Mouse (Mus musculus): ENCODE results near the gene Olfr329-ps. TPM values are rescaled to one million over a fixed set of nuclear protein-coding genes. Genes with fewer than 3 reads are reported as not detected.

Gene Olfr329-ps
- total RNA-seq (2023): not detected

DNA sequence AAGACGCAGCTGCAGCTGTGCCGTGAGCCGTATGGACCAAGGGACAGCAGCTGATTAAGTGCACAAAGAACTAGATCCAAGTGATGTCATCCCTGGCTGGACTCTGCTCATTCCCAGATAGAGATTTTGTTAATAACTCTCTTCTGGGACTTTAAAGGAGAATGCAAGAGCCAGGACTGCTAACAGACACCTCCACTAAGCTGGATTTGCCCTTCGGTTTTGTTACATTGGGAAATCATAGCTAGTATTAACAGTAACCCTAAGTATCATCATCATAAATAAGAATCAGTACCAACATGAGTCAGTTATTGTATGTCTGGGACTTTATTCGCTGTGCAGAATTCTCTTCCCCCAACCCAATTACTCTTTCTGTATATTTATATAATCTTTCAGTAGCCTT, at the start of gene Olfr329-ps:
Gene Olfr329-ps (minus strand): TSS at position 101 of the 400 bp plus-strand sequence.

GRCm38 (mm10) chr11:58594814-58595213, 48.6 kb upstream of the Olfr329-ps start, which contains the start of gene Olfr324:
Gene Olfr324 (plus strand): TSS chr11:58595114.

GRCm38 (mm10) chr11:58577430-58577829, 31.2 kb upstream of the Olfr329-ps start, which contains the start of gene Olfr325:
Gene Olfr325 (plus strand): TSS chr11:58577730.

GRCm38 (mm10) chr11:58570405-58570804, 24.2 kb upstream of the Olfr329-ps start, which contains the start of gene Olfr224:
Gene Olfr224 (minus strand): TSS chr11:58570553.

DNA sequence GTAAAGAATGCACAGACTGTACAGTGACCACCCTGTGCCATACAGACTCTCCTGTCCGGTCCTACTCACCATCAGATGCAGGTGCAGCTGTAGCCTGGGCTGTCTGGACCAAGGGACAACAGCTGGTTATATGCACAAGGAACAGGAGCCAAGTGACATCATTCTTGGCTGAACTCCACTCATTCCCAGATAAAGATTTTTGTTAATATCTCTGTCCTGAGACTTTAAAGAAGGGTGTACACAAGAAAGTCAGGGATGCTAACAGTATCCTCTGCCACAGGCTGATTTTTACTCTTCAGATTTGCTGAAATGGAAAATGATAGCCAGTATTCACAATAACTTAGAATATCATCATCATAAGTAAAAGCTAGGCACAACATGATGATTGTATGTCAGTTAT, 9.3 kb upstream of the Olfr329-ps start, which contains the start of gene Olfr328:
Gene Olfr328 (minus strand): TSS at position 101 of the 400 bp plus-strand sequence.

GRCm38 (mm10) chr11:58534736-58535135, 11.5 kb downstream of the Olfr329-ps start, which contains the start of gene Olfr330:
Gene Olfr330 (minus strand): TSS chr11:58534836.

GRCm38 (mm10) chr11:58502472-58502871, 43.8 kb downstream of the Olfr329-ps start, which contains the start of gene Olfr331:
Gene Olfr331 (minus strand): TSS chr11:58502572.

DNA sequence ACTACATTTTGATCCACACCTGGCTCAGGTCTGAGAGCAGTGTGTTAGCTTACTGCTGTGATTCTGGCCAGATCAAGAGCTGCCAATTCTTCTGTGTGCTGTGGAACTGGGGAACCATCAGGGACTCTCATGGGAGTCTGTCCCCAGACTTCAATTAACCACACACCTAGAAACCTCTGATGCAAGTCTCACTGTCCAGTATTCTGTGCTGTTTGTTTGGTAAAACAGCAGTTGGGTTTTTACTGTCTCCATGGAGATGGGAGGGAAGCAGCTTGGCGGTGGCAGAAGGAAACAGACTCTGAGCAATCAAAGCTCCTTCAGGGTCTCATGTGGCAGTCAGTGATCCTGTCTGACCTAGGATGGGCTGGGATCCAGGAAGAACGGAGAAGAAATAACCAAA, 53.8 kb downstream of the Olfr329-ps start, which contains the start of gene Olfr332:
Gene Olfr332 (minus strand): TSS at position 101 of the 400 bp plus-strand sequence.

Other genes starting within 250 kb of the Olfr329-ps start
- 10 to 100 TPM; 11.9 to 17.1 TPM for gene Zfp692, start 239.4 kb downstream of the Olfr329-ps start, total RNA-seq (2023)
- 10 to 100 TPM; 24.5 to 25.0 TPM for gene Zfp672, start 216.1 kb downstream of the Olfr329-ps start, total RNA-seq (2023)
- 10 to 100 TPM; 22.2 to 28.4 TPM for gene Sh3bp5l, start 215.7 kb downstream of the Olfr329-ps start, total RNA-seq (2023)
- not detected for gene Lypd8, start 167.4 kb downstream of the Olfr329-ps start, total RNA-seq (2023)
- not detected for gene 1810065E05Rik, start 125.3 kb downstream of the Olfr329-ps start, total RNA-seq (2023)
- gene Gm12253, start 113.9 kb downstream of the Olfr329-ps start, total RNA-seq (2023): not detected
- gene Lypd9, start 93.5 kb downstream of the Olfr329-ps start, total RNA-seq (2023): not detected
- not detected for gene Olfr30, start 84.2 kb downstream of the Olfr329-ps start, total RNA-seq (2023)
- gene Olfr332, start 53.9 kb downstream of the Olfr329-ps start, total RNA-seq (2023): not detected
- gene Olfr331, start 43.9 kb downstream of the Olfr329-ps start, total RNA-seq (2023): not detected
- gene Olfr330, start 11.6 kb downstream of the Olfr329-ps start, total RNA-seq (2023): not detected
- gene Olfr328, start 9.2 kb upstream of the Olfr329-ps start, total RNA-seq (2023): under 1 TPM in 1 of 2 experiments, not detected in 1; 0.15 TPM
- gene Olfr224, start 24.1 kb upstream of the Olfr329-ps start, total RNA-seq (2023): not detected
- not detected for gene Olfr325, start 31.3 kb upstream of the Olfr329-ps start, total RNA-seq (2023)
- not detected for gene Olfr324, start 48.7 kb upstream of the Olfr329-ps start, total RNA-seq (2023)
- not detected for gene 2210407C18Rik, start 69.7 kb upstream of the Olfr329-ps start, total RNA-seq (2023)
- gene Olfr323, start 84.1 kb upstream of the Olfr329-ps start, total RNA-seq (2023): not detected
- gene Trim58, start 94.0 kb upstream of the Olfr329-ps start, total RNA-seq (2023): 1 to 10 TPM; 1.4 to 2.2 TPM
- gene Olfr322, start 112.4 kb upstream of the Olfr329-ps start, total RNA-seq (2023): under 1 TPM in 1 of 2 experiments, not detected in 1; 0.11 TPM
- not detected for gene Olfr320, start 134.7 kb upstream of the Olfr329-ps start, total RNA-seq (2023)
- not detected for gene Olfr319, start 152.7 kb upstream of the Olfr329-ps start, total RNA-seq (2023)
- under 1 TPM; 0.15 TPM for gene Olfr318, start 177.6 kb upstream of the Olfr329-ps start, total RNA-seq (2023)
- gene Olfr317, start 192.8 kb upstream of the Olfr329-ps start, total RNA-seq (2023): not detected
- not detected for gene Olfr316, start 206.3 kb upstream of the Olfr329-ps start, total RNA-seq (2023)
- gene Olfr315, start 226.8 kb upstream of the Olfr329-ps start, total RNA-seq (2023): not detected
- gene Olfr314, start 236.5 kb upstream of the Olfr329-ps start, total RNA-seq (2023): not detected

Data from neutrophil, adult 83 days (primary cell).